Mouse (Mus musculus) common myeloid progenitor, adult 5-6 weeks (primary cell): ENCODE results near the gene Snap91. TPM values are rescaled to one million over a fixed set of nuclear protein-coding genes. Genes with fewer than 3 reads are reported as not detected.

Experiments used
- ATAC-seq: replicated peaks from 2 replicates; pipeline ENCODE4 v1.8.0; 2016; ENCODE audit warnings: low read depth, mild to moderate bottlenecking, moderate TSS enrichment, inconsistent platforms; ENCODE audit not compliant: poor library complexity, severe bottlenecking
- total RNA-seq: library from RNA; stranded (forward); fragments of 200-1000, 187-1606 nt; gene quantifications from 2 replicates; pipeline ENCODE4 v1.2.3, GENCODE M21; 2017

Gene Snap91
- total RNA-seq, 1 experiment from 2014 or later, result not detected

DNA sequence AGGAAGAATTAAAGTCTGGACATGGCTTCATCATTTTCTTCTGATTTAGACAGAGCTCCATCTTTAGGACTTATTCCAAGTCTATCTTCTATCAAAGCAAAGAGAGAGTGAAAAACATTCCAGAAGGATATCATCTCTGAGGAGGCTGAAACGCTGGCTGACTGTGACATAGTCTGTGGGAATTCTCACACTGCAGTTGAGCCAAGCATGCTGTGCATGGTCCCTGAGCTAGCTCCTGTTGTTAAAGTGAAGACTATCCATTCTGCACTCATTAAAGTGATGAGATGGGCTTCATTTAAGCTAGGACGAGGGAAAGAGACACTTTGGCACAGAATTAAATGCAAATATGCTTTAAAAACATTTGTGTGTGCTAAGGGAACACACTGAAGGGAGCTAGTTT, 163.9 kb downstream of the Snap91 start:
- no peak for ATAC-seq

Other genes starting within 250 kb of the Snap91 start
- 0.14 TPM in 1 of 2 replicates, not detected in the other for gene Me1, start 184.7 kb downstream of the Snap91 start, total RNA-seq
- gene Prss35, start 137.0 kb downstream of the Snap91 start, total RNA-seq, result not detected in 2 replicates
- gene Ripply2, start 134.9 kb upstream of the Snap91 start, total RNA-seq, result not detected in 2 replicates
- 74.2 and 111 TPM in 2 replicates for gene Cyb5r4, start 141.4 kb upstream of the Snap91 start, total RNA-seq